Mouse (Mus musculus) heart, adult 2 months (tissue): ENCODE measurements around the gene Olfr1111. TPM values are rescaled to one million over a fixed set of nuclear protein-coding genes. Genes with fewer than 3 reads are reported as not detected.
"Not testable (repeated sequence)": the region's sequence is repeated elsewhere in the genome, so short reads cannot be mapped to it uniquely, and the experiment has no call there.

Source experiments
- DNase-seq, 2 experiments: peaks; one replicate each; pipeline ENCODE4 v3.0.0; 2021
- H3K27ac ChIP-seq: fragments of 200-600 bp; 2 replicates; pipeline ENCODE4 v1.8.1; 2022
- H3K27me3 ChIP-seq: fragments of 200-500 bp; 2 replicates; pipeline ENCODE4 v1.6.1; 2012; ENCODE audit warnings: mild to moderate bottlenecking, low read length, inconsistent platforms, mixed read lengths; ENCODE audit not compliant: control insufficient read depth, insufficient read depth
- H3K36me3 ChIP-seq: fragments of 200-500 bp; 2 replicates; pipeline ENCODE4 v1.6.1; 2012; ENCODE audit warnings: low read length, inconsistent platforms; ENCODE audit not compliant: control insufficient read depth, insufficient read depth
- H3K4me1 ChIP-seq: fragments of 200-500 bp; 2 replicates; pipeline ENCODE4 v1.6.1; 2011; ENCODE audit warnings: low read length; ENCODE audit not compliant: control insufficient read depth, insufficient read depth
- H3K4me3 ChIP-seq: fragments of 200-600 bp; 2 replicates; pipeline ENCODE4 v1.8.1; 2022
- H3K79me2 ChIP-seq: fragments of 200-500 bp; replicated peaks from 2 replicates; pipeline ENCODE4 v1.6.1; 2012; ENCODE audit warnings: mild to moderate bottlenecking, inconsistent platforms, low read length, moderate library complexity, mixed read lengths; ENCODE audit not compliant: control insufficient read depth, insufficient read depth
- H3K9ac ChIP-seq: fragments of 200-500 bp; 2 replicates; pipeline ENCODE4 v1.6.1; 2012; ENCODE audit warnings: low read depth, mild to moderate bottlenecking, control low read depth, inconsistent platforms, low read length, mixed read lengths
- CTCF ChIP-seq: fragments of 200-600 bp; IDR thresholded peaks from 2 replicates; pipeline ENCODE4 v1.8.1; 2022; ENCODE audit warnings: antibody characterized with exemption, mild to moderate bottlenecking, moderate library complexity
- EP300 ChIP-seq: fragments of 200-500 bp; IDR thresholded peaks from 2 replicates; pipeline ENCODE4 v1.6.1; 2011; ENCODE audit warnings: low read depth, low read length, control low read depth; ENCODE audit not compliant: insufficient read depth
- POLR2A ChIP-seq: fragments of 200-500 bp; IDR thresholded peaks from 2 replicates; pipeline ENCODE4 v1.6.1; 2011; ENCODE audit warnings: mild to moderate bottlenecking, low read depth, low read length, control low read depth; ENCODE audit not compliant: insufficient read depth
- WGBS: fragments of 180-500 bp; shearing (Covaris S2); methylation state at CpG from one replicate; pipeline ENCODE4 v1.1.7; 2018; 5-methylcytosine and 5-hydroxymethylcytosine counted together
- intact Hi-C: fragments of 180-260 bp; cut with DNase I; formaldehyde crosslinking; loops from one replicate; pipeline ENCODE4 v1.15.1; 2025
- long read RNA-seq: library from polyadenylated mRNA; stranded (forward); transcript quantifications from one replicate; pipeline ENCODE4 v2.0.0, GENCODE M21; 2021
- polyA plus RNA-seq: library from polyadenylated mRNA; depleted of rRNA; stranded (reverse); fragments of >200 nt; gene quantifications from 2 replicates; pipeline ENCODE4 v1.2.3, GENCODE M21; 2012; rRNA removed
- total RNA-seq, 2 experiments: library from RNA; stranded (reverse); gene quantifications; 2 replicates each; pipeline ENCODE4 v1.2.3; 2021

Gene Olfr1111
- total RNA-seq (not detected), polyA plus RNA-seq (not detected in 2 replicates)
- long read RNA-seq = 0 reads

DNA sequence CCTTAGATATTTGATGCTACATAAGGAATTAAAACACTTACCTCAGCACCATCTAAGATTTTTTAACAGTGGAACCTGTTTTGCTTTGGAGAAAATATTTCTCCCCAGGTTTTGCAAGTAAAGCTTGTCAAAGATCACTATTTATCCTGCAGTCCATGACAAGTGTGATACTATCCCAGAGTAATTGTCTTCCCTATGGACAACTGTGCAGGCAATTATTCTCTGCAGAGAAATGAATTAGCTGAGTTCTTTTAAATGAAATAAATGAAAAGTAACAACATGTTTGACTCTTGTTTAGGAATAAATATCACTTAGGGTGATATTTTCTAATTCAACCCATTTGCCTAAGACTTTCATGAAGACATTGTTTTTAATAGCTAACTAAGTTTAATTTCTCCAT lies at the start of gene Olfr1111:
Gene Olfr1111 (minus strand): TSS at position 101 of the 400 bp plus-strand sequence.
- Histone ChIP-seq H3K4me3 (no peak within 1 kb of the TSS), H3K27me3 (no peaks in the 10 kb centered on the region), H3K36me3 (no peaks in the 10 kb centered on the region), H3K27ac (no peak within 1 kb of the TSS), H3K4me1 (no peaks in the 10 kb centered on the region), H3K79me2 (no peaks in the 10 kb centered on the region), H3K9ac (no peak within 1 kb of the TSS)
- DNase-seq = no peak
- TF ChIP-seq CTCF = no peak
- TF ChIP-seq POLR2A = no peak
- TF ChIP-seq EP300 = no peak
- intact Hi-C loops = no loop called here

DNA sequence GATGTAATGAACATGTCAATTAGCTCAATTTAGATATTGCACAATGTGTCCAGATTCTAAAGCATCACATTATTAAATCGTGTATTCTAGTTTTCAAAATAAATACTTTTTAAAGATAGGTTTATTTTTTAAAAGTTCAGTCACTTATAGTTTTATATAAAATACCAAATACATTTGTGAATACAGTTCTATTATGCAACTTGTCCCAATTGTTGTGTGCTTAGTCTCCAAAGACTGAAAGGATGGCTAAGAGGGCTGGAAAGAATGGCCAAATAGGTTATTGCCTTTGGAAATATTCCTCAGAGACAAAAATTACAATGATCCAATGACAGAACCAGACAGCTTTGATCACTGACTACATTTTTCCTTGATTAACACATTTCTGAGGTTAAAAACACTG lies 35.1 kb upstream of the Olfr1111 start, which contains the start of gene Olfr1112:
Gene Olfr1112 (plus strand): TSS at position 301 of the 400 bp plus-strand sequence.
- Histone ChIP-seq H3K79me2 (no peaks in the 10 kb centered on the region), H3K36me3 (no peaks in the 10 kb centered on the region), H3K27ac (no peak within 1 kb of the TSS), H3K4me1 (no peaks in the 10 kb centered on the region), H3K9ac (no peak within 1 kb of the TSS), H3K4me3 (no peak within 1 kb of the TSS), H3K27me3 (no peaks in the 10 kb centered on the region)
- no peak for TF ChIP-seq POLR2A
- no peak for TF ChIP-seq EP300
- TF ChIP-seq CTCF = no peak
- no peak for DNase-seq
- 67% methylated on average over 1 of the region's 1 CpGs for WGBS
- intact Hi-C loops = no loop called here

DNA sequence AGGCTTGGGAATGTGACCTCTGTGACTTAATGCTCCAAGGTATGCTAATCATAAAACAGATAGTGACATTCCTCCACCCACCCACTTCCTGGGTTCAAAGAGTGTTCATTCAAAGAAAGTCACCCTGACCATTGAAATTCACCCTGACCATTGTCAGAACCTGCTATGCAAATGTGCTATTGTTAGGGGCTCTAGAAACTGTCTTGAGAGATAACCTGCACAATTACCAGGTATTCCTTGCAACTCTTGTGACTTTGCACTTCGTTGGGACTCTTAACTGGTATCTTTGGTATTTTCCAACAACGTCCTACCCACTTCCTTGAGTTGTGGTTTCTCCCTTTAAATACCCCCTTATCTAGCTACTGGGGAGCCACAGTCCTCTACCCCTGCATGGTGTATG lies 15.3 kb upstream of the Olfr1111 start:
- H3K4me3 ChIP-seq, H3K79me2 ChIP-seq, H3K9ac ChIP-seq, intact Hi-C loops, DNase-seq, H3K27me3 ChIP-seq, H3K36me3 ChIP-seq, H3K4me1 ChIP-seq, H3K27ac ChIP-seq: not testable (repeated sequence)
- WGBS = 61% methylated on average over 2 of the region's 2 CpGs

DNA sequence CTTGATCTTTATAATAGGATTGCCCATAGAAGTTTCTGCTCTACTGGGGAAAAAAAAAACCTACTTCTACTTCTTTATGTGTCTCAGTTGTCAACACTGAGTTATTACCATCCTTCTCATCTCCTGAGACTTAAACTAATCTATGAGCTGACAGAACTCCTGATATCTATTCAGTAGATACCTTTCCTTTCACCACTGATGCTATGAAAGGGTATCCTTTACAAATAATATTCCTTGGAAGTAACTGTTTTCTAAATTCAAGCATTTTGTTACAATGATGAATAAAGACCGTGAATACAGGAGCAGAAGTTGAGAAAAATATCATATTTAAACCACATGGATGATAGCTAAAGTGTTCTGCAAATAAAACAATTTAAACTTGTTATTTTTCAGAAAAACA lies 12.2 kb downstream of the Olfr1111 start, which contains the start of gene Olfr1110:
Gene Olfr1110 (minus strand): TSS at position 101 of the 400 bp plus-strand sequence.
- intact Hi-C loops = no loop called here
- Histone ChIP-seq H3K4me3 (no peak within 1 kb of the TSS), H3K27me3 (no peaks in the 10 kb centered on the region), H3K36me3 (no peaks in the 10 kb centered on the region), H3K79me2 (no peaks in the 10 kb centered on the region), H3K27ac (no peak within 1 kb of the TSS), H3K4me1 (no peaks in the 10 kb centered on the region), H3K9ac (no peak within 1 kb of the TSS)
- TF ChIP-seq POLR2A = no peak
- TF ChIP-seq CTCF = no peak
- no peak for TF ChIP-seq EP300
- 57% methylated on average over 1 of the region's 1 CpGs for WGBS
- DNase-seq = no peak

DNA sequence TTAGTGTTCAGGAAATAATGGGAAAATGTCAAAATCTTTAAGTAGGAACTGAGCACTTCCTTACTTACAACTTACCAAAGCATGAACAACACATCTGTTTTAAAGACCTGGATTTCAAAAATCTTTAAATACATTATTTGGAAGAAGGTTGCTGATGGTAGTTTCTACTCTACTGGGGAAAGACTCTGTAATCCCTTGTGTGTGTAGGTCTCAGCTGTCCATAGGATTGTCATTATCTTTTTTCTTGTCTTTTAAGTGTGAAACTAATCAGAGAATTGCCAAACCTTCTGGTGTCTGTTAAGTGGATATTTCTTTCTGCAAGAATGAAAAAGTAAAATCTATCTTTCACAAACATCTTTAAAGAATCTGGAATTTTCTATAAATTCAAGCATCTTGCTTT lies 38.0 kb downstream of the Olfr1111 start, which contains the start of gene Olfr259:
Gene Olfr259 (minus strand): TSS at position 101 of the 400 bp plus-strand sequence.
- Histone ChIP-seq H3K4me3 (no peak within 1 kb of the TSS), H3K79me2 (no peaks in the 10 kb centered on the region), H3K4me1 (no peaks in the 10 kb centered on the region), H3K27ac (no peak within 1 kb of the TSS), H3K9ac (no peak within 1 kb of the TSS), H3K27me3 (no peaks in the 10 kb centered on the region), H3K36me3 (no peaks in the 10 kb centered on the region)
- no peak for TF ChIP-seq CTCF
- TF ChIP-seq POLR2A = no peak
- no peak for TF ChIP-seq EP300
- DNase-seq = no peak
- intact Hi-C loops = no loop called here

Other genes with a start within 250 kb of the Olfr1111 start
- gene Olfr1098, start 228.1 kb downstream of the Olfr1111 start, total RNA-seq = not detected
- gene Olfr1098, start 228.1 kb downstream of the Olfr1111 start, polyA plus RNA-seq = not detected in 2 replicates
- gene Olfr1099, start 191.9 kb downstream of the Olfr1111 start, total RNA-seq = not detected
- not detected in 2 replicates for gene Olfr1099, start 191.9 kb downstream of the Olfr1111 start, polyA plus RNA-seq
- gene Olfr1100, start 172.7 kb downstream of the Olfr1111 start, total RNA-seq = not detected
- not detected in 2 replicates for gene Olfr1100, start 172.7 kb downstream of the Olfr1111 start, polyA plus RNA-seq
- not detected for gene Olfr1101, start 161.4 kb downstream of the Olfr1111 start, total RNA-seq
- gene Olfr1101, start 161.4 kb downstream of the Olfr1111 start, polyA plus RNA-seq = not detected in 2 replicates
- gene Olfr1102, start 154.2 kb downstream of the Olfr1111 start, total RNA-seq = not detected
- gene Olfr1102, start 154.2 kb downstream of the Olfr1111 start, polyA plus RNA-seq = not detected in 2 replicates
- gene Olfr1104, start 125.5 kb downstream of the Olfr1111 start, total RNA-seq = not detected
- gene Olfr1104, start 125.5 kb downstream of the Olfr1111 start, polyA plus RNA-seq = not detected in 2 replicates
- gene Olfr1105, start 116.1 kb downstream of the Olfr1111 start, total RNA-seq = not detected
- not detected in 2 replicates for gene Olfr1105, start 116.1 kb downstream of the Olfr1111 start, polyA plus RNA-seq
- gene Olfr1106, start 100.4 kb downstream of the Olfr1111 start, total RNA-seq = not detected
- gene Olfr1106, start 100.4 kb downstream of the Olfr1111 start, polyA plus RNA-seq = not detected in 2 replicates
- gene Olfr1107, start 76.8 kb downstream of the Olfr1111 start, total RNA-seq = not detected
- not detected in 2 replicates for gene Olfr1107, start 76.8 kb downstream of the Olfr1111 start, polyA plus RNA-seq
- not detected for gene Olfr1109, start 56.6 kb downstream of the Olfr1111 start, total RNA-seq
- not detected in 2 replicates for gene Olfr1109, start 56.6 kb downstream of the Olfr1111 start, polyA plus RNA-seq
- gene Olfr259, start 38.1 kb downstream of the Olfr1111 start, total RNA-seq = not detected
- gene Olfr259, start 38.1 kb downstream of the Olfr1111 start, polyA plus RNA-seq = not detected in 2 replicates
- gene Olfr1110, start 12.3 kb downstream of the Olfr1111 start, total RNA-seq = not detected
- not detected in 2 replicates for gene Olfr1110, start 12.3 kb downstream of the Olfr1111 start, polyA plus RNA-seq
- gene Olfr1112, start 35.2 kb upstream of the Olfr1111 start, total RNA-seq = not detected
- gene Olfr1112, start 35.2 kb upstream of the Olfr1111 start, polyA plus RNA-seq = not detected in 2 replicates
- not detected for gene Olfr1113, start 56.3 kb upstream of the Olfr1111 start, total RNA-seq
- not detected in 2 replicates for gene Olfr1113, start 56.3 kb upstream of the Olfr1111 start, polyA plus RNA-seq
- gene Olfr1115, start 95.4 kb upstream of the Olfr1111 start, total RNA-seq = not detected
- not detected in 2 replicates for gene Olfr1115, start 95.4 kb upstream of the Olfr1111 start, polyA plus RNA-seq
- gene Olfr1116, start 114.9 kb upstream of the Olfr1111 start, total RNA-seq = not detected
- not detected in 2 replicates for gene Olfr1116, start 114.9 kb upstream of the Olfr1111 start, polyA plus RNA-seq
- not detected for gene Olfr1118, start 155.0 kb upstream of the Olfr1111 start, total RNA-seq
- gene Olfr1118, start 155.0 kb upstream of the Olfr1111 start, polyA plus RNA-seq = not detected in 2 replicates
- gene Olfr1120, start 202.2 kb upstream of the Olfr1111 start, total RNA-seq = not detected
- not detected in 2 replicates for gene Olfr1120, start 202.2 kb upstream of the Olfr1111 start, polyA plus RNA-seq
- gene Olfr1121, start 217.3 kb upstream of the Olfr1111 start, total RNA-seq = not detected
- gene Olfr1121, start 217.3 kb upstream of the Olfr1111 start, polyA plus RNA-seq = not detected in 2 replicates
- not detected for gene Olfr1122, start 233.2 kb upstream of the Olfr1111 start, total RNA-seq
- gene Olfr1122, start 233.2 kb upstream of the Olfr1111 start, polyA plus RNA-seq = not detected in 2 replicates